Mouse (Mus musculus) inflammation-experienced regulatory T-cells (primary cell): ENCODE results near the gene Fam161a. TPM values are rescaled to one million over a fixed set of nuclear protein-coding genes. Genes with fewer than 3 reads are reported as not detected.

Experiments
- polyA plus RNA-seq, 2 experiments: library from polyadenylated mRNA; unstranded; fragments of 100-300 nt; shearing (Covaris generic); gene quantifications; one replicate each; pipeline ENCODE4 v1.2.1; 2017

The Fam161a gene
- polyA plus RNA-seq = 1 to 10 TPM in 1 of 2 experiments, under 1 TPM in 1; 0.28 to 1.1 TPM

GRCm38 (mm10) chr11:23007481-23008180 lies at the start of gene Fam161a:
Gene Fam161a, plus strand, starts transcription at chr11:23007531.

GRCm38 (mm10) chr11:22971835-22972709 lies 35.3 kb upstream of the Fam161a start, which contains the start of gene Zrsr1:
Gene Zrsr1, plus strand, starts transcription at chr11:22972005.

GRCm38 (mm10) chr11:22981984-22982757 lies 25.2 kb upstream of the Fam161a start, which contains the start of the genes Gm28048 and Commd1:
Gene Gm28048, minus strand, starts transcription at chr11:22982090.
Gene Commd1, minus strand, starts transcription at chr11:22982382.

GRCm38 (mm10) chr11:22990393-22991126 lies 16.8 kb upstream of the Fam161a start, which contains the start of gene Cct4:
Gene Cct4, plus strand, starts transcription at chr11:22990519.

Other genes with a start within 250 kb of the Fam161a start
- 10 to 100 TPM; 39.9 to 54.2 TPM for gene B3gnt2, start 146.6 kb upstream of the Fam161a start, polyA plus RNA-seq
- 1 to 10 TPM; 1.5 to 2.5 TPM for gene Zrsr1, start 35.5 kb upstream of the Fam161a start, polyA plus RNA-seq
- gene Gm28048, start 25.4 kb upstream of the Fam161a start, polyA plus RNA-seq = 100 to 1,000 TPM in 1 of 2 experiments, 10 to 100 TPM in 1; 78.9 to 132 TPM
- 10 to 100 TPM; 58.8 to 62.6 TPM for gene Commd1, start 25.1 kb upstream of the Fam161a start, polyA plus RNA-seq
- 100 to 1,000 TPM; 210 to 216 TPM for gene Cct4, start 17.0 kb upstream of the Fam161a start, polyA plus RNA-seq
- 100 to 1,000 TPM in 1 of 2 experiments, 10 to 100 TPM in 1; 98.7 to 119 TPM for gene Xpo1, start 248.5 kb downstream of the Fam161a start, polyA plus RNA-seq